Mouse (Mus musculus) adrenal gland, adult (tissue): ENCODE measurements around the gene Itsn2.
"Not testable (repeated sequence)": the region's sequence is repeated elsewhere in the genome, so short reads cannot be mapped to it uniquely, and the experiment has no call there.

Experiments
- DNase-seq, 2 experiments: peaks; one replicate each; pipeline ENCODE4 v3.0.0; 2022 to 2023; ENCODE audit warnings: low spot score in 1 of 2; ENCODE audit not compliant: inconsistent age in 2 of 2

The Itsn2 gene

GRCm38 (mm10) chr12:4707488-4708017, 115.1 kb downstream of the Itsn2 start:
- no peak for DNase-seq

- no peak for DNase-seq
These were observed 115.9 kb downstream of the Itsn2 start for GRCm38 (mm10) chr12:4708296-4708695.

- no peak for DNase-seq
These were observed 116.6 kb downstream of the Itsn2 start for GRCm38 (mm10) chr12:4708881-4709604.

DNA sequence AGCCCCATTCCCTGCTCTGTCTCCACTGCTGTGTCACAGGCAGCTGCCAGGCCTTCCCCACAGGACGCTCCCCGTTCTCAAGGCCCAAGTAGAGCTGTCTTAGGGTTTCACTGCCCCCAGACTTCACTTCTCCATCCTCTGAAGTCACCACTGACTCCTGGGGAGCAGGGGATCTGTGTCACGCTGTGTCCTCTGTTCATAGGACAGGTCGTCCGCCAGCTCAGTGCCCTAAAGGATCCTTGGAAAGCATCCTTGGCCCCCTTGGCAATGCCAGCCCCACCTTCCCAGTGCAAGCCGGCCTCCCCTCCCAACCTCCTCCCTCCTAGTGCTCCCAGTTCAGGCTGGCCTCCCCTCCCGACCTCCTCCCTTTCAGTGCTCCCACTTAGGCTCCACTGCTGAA, 117.5 kb downstream of the Itsn2 start:
- no peak for DNase-seq

DNA sequence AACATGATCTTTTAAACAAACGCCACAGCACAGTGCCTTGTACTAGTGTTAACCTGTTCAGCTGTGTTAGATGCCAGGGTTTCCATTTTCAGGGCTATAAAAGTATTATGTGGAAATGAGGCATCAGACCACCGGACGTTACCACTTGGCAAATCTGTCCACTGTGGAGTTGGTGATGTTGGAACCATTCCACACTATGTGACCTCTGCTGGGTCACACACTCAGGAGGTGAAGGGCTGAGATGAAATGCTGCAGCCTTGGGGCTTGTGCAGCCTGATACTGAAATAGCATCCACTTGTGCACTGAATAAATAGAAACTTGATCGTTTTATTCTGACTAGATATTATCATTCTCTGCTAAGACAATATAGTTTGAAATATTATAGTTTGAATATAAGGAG, 120.9 kb downstream of the Itsn2 start:
- no peak for DNase-seq

- DNase-seq = no peak
These were observed 123.2 kb downstream of the Itsn2 start for GRCm38 (mm10) chr12:4715606-4716005.

GRCm38 (mm10) chr12:4717417-4717816, 125.0 kb downstream of the Itsn2 start:
- DNase-seq = no peak

GRCm38 (mm10) chr12:4719066-4719761, 126.8 kb downstream of the Itsn2 start:
- no peak for DNase-seq

DNA sequence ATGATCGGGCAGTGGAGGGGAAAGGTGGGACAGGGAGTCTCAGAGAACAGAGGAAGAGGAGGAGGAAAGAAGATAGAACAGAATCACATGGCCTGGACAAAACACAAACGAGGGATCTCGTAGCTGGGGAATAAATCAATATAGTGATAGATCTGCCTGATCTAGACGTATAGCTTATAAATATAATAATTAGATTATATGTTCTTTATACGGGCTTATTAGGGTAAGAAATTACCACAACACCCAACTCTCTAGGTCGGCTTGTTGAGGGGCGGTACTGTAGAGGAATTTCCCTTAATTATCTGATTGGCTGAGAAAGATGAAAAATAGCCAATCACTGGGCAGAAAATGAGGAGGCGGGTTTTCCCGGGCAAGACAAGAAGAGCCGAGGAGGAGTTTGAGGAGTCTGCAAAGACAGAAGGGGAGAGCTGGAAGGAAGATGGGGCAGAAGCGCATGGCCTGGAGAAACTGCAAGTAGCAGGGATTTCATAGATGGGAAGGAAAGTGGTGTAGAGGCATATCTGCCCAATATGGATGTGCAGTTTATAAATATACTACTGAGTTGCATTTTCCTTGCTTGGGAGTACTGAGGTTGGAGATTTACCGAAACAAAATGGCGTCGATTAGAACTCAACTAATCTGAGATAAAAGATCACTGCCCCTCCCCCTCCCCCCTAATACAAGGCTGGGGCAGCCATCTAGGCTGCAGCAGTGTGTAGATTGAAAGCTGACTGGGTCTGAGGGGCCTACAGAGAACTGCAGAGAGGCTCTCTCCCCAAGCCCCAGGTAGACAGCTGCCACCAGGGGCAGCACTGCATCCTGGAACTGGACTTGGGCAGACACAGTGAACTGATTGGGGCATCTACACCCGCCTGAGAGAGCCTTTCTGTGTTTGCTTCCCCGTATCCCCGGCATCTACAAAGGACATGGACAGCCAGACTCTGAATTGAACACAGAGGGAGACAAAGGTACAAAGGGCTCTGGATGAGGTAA, 127.6 kb downstream of the Itsn2 start:
- DNase-seq = no peak

- DNase-seq = no peak
These were observed 136.7 kb downstream of the Itsn2 start for GRCm38 (mm10) chr12:4729165-4729564.

DNA sequence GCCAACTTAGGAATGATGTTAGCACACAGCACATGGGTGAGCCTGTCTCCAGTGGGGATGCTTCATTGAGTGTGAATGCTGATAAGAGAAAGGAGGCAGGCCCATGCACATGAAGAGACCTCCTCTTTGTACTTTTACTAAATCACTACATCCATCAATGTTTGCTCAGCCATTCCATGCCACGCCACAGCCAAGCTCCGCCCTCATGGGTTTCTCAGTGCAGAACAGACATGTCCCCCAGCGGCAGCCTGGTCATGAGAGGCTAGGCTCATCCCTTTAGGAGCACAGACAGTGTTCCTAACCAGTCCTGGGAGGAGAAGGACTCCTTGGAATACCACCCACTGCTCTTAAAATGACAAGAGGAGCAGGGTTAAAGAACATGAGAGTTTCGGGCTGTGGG, 139.2 kb downstream of the Itsn2 start:
- no peak for DNase-seq

GRCm38 (mm10) chr12:4732332-4732731, 139.9 kb downstream of the Itsn2 start:
- DNase-seq = no peak

GRCm38 (mm10) chr12:4738031-4738576, 145.7 kb downstream of the Itsn2 start, which contains the start of gene Fam228a:
TSS of gene Fam228a (minus strand) at chr12:4738430.
- DNase-seq = no peak

GRCm38 (mm10) chr12:4740823-4741222, 148.4 kb downstream of the Itsn2 start:
- peak in 1 of 2 experiments; percentile 76 for DNase-seq

DNA sequence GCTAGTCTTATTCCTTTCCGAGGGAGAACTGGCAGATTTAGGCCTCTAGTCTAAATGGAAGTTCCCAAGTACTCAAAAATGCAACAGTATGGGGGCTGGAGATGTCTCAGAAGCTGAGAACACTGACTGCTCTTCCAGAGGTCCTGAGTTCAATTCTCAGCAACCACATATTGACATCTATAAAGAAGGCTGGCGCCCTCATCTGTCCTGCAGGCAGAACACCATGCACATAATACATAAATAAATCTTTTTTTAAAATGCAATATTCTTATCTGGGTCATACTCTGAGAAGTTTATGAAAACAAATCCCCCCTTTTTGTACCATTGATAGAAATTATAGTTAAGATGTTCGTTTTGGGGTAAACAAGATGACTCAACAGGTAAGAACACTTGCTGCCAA, 149.7 kb downstream of the Itsn2 start:
- DNase-seq = no peak

DNA sequence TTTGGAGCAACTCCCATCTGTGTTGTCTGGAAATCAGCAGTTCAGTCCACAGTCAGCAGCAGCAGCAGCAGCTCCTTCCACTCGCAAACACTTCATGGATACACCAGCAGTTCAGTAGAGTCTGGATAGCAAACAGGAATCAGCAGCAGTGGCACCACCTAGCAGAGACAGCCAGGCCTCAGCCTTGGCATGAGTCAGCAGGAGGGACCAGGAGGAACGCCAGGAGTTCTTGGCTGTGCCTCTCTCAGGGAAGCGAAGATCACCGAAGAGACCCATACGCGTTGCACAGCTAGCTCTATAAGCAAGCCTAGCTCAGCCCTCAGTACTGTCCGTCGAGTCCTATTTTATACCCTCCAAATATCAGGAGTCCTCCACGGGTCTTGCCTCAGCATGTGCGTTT, 152.0 kb downstream of the Itsn2 start:
- DNase-seq = peak in 1 of 2 experiments; percentile 28

GRCm38 (mm10) chr12:4754451-4754850, 162.0 kb downstream of the Itsn2 start:
- not testable (repeated sequence) for DNase-seq

GRCm38 (mm10) chr12:4757060-4757459, 164.6 kb downstream of the Itsn2 start:
- DNase-seq = no peak
